Mouse (Mus musculus) erythroid progenitor cell, adult 5-6 weeks (primary cell): ENCODE results near the gene Itsn1. TPM values are rescaled to one million over a fixed set of nuclear protein-coding genes. Genes with fewer than 3 reads are reported as not detected.

Experiments
- ATAC-seq: replicated peaks from 2 replicates; pipeline ENCODE4 v1.8.0; 2016; ENCODE audit warnings: moderate number of reproducible peaks, mild to moderate bottlenecking, moderate TSS enrichment, inconsistent platforms; ENCODE audit not compliant: poor library complexity, low FRiP score, severe bottlenecking
- total RNA-seq, 2 experiments: library from RNA; stranded (forward) in 1 of 2; stranded (reverse) in 1 of 2; fragments of 150-400 nt in 1 of 2; fragments of 186-747, 209-891 nt in 1 of 2; gene quantifications; 2 replicates each; pipeline versions ENCODE4 v1.2.3 to v1.2.4; 2015 to 2017; ENCODE audit warnings: low replicate concordance in 2 of 2

Gene Itsn1
- total RNA-seq, 2 experiments from 2014 or later, result 133 to 435 TPM

DNA sequence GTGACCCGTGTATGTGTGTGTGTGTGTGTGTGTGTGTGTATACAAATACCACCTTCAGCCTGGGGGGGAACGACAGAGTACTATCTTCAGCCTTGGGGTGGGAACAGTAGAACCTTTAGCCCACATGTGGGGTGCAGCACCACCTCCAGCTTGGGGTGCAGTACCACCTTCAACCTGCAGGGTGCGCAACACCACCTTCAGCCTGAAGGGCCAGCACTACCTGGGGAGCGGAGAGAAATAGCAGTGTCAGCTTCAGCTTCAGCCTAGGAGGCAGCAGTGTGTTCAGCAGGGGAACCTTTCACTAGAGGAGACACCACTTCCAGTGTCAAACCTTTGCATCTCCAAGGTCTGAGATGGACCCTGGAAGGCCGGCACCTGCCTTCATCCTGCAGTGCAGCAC is 155.1 kb downstream of the Itsn1 start:
- peak; percentile 80 for ATAC-seq

DNA sequence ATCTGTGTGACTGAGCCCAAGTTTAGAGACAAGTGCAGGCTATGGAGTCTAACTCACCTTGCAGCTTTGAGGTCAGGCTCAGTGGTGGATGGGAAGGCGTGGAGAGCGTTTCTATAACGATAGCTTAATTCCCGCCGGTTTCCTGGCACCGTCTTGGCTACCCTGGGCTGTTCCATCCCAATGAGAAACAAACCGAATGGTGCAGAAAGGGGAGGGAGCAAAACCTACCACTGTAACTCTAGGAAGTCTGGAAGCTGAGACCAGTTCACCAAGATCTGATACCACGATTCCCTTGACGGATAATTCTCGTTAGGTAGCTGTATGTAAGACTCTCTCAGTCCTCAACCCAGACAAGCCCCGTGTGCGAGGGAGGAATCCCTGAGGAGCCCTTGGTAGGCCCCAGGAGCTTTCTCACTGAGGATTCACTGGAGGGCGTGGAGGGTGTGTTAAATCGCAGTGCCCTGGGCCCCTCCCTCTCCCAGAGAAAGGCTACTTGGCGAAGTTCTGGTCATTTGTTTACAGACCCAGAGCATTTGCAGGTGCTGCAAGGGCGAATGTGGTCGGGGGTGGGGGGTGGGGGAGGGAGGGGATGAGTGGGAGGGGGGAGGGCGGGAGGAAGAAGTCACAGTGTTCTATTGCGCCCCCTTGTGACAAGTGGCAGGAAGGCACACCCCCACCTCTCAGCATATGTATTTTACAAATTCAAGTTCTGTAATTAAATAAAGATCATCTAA is 156.5 kb downstream of the Itsn1 start:
- ATAC-seq, result no peak

DNA sequence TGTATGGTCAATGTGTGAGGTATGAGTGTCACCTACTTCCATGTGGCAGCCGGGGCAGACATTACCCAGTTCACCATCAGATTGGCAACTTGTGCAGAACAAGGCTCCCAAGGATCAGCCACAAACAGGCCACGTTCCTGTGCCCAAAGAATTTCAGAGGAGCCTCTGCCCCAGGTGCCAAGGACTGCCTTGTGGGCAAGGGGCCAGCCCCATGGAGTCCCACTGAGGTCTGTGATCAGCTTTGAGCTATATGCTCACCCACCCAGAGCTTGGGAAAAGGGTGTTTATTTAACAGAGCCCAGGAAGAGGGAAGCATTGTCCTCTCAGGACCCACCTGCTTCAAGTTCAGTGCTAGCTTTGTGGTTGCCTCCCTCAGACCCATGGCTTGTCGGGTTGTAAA is 159.3 kb downstream of the Itsn1 start:
- ATAC-seq, result no peak

DNA sequence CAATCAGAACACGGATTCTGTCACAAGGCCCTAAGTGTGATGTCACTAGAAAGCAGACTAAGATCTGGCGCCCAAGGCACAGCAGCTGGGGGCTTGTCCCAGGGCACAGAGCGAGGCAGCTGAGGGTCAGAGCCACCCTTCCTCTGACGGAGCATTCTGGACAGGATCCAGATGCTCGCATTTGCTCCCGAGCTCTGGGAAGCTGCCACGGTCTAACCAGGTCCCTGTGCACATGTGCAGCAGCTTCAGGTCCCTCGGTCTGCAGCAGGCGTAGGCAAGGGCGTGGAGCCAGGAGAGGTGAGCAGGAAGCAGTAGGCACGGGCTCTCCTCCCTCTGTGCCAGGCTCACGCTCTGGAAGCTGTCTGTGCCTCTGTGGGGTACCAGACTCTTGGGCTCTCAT is 160.8 kb downstream of the Itsn1 start:
- no peak for ATAC-seq

DNA sequence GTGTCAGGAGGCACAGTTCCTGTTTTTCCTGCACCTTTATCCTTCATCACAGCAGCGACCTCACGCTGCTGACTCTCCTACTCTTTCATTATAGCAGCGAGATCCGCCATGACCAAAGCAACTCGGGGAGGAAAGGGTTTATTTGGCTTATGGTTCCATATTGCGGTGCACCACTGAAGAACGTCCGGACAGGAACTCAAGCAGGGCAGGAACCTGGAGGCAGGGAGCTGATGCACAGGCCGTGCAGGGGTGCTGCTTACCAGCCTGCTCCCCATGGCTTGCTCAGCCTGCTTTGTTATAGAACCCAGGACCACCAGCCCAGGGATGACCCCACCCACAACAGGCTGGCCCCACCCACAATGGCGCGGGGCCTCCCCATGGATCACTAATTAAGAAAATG is 162.1 kb downstream of the Itsn1 start:
- no peak for ATAC-seq

GRCm38 (mm10) chr16:91896426-91896830 is 167.3 kb downstream of the Itsn1 start:
- ATAC-seq, result no peak

GRCm38 (mm10) chr16:91898850-91899848 is 170.1 kb downstream of the Itsn1 start:
- 0 out of 2 replicates have a peak, but pooled peaks have one; percentile 14 for ATAC-seq

DNA sequence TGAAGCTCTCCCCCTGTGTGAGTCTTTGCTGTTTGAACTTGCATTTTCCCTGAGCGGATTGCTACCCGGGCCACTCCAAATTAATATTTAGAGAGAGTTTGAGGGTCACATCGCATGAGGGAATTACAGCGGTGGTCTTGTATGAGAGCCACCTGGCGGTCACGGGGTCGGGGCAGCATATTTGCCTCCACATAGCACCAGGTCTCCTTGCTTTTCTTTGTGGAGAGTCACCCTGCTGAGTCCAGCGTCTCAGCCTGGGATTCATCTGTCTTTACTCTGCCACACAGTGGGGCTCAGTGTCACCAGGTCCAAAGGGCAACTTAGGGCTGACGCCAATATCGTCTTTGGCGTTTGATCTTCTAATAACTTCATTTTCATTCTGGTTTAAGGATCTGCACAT is 171.2 kb downstream of the Itsn1 start:
- no peak for ATAC-seq

DNA sequence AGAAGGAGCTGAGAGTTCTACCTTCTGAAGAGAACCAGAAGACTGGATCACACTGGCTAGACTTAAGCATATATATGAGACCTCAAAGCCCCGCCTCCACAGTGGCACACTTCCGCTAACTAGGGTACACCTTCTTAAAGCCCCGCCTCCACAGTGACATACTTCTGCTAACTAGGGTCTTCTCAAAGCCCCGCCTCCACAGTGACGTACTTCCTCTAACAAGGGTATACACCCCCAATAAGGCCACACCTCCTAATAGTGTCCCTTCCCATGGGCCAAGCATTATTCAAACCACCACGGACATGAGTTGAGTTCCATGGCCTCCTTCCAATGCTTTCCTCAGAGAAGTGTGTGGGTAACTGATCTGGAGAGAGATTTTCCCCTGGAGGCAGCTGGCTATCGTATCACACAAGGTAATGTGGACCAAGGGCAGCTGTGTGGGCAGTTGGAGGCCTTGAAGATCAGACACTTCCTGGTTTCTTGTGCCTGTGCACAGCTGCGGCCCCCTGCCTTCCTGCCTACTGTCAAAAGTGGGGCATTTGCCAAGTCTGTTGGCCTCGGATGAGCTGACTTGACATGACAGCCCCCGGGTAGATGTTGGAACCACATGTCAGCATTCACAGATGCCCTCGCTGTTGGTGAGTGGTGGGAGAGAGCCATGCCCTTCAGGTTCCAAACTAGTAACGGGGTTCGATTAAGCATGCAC is 174.9 kb downstream of the Itsn1 start:
- ATAC-seq, result no peak

- no peak for ATAC-seq
Observed at GRCm38 (mm10) chr16:91905127-91905860, 176.2 kb downstream of the Itsn1 start.

DNA sequence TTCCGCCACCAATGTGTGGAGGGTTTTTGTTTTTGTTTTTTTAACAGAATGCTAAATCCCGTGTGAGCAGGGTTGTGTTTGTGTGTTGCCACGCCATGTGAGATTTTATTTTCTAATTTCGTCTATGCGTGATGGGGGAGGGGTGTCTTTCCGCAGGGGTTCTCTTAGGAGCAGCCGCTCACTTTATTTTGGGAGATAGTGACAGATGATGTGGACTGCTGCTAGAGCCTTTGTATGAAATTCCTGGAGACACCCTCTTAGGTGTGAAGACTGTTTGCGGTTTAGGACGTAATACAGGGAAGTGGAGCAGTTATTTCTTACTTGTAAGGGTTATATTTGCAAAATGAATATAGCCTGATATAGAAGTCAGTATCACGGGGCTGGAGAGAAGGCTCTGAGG is 176.9 kb downstream of the Itsn1 start:
- ATAC-seq, result no peak

- no peak for ATAC-seq
Observed at GRCm38 (mm10) chr16:91906672-91907071, 177.6 kb downstream of the Itsn1 start.

DNA sequence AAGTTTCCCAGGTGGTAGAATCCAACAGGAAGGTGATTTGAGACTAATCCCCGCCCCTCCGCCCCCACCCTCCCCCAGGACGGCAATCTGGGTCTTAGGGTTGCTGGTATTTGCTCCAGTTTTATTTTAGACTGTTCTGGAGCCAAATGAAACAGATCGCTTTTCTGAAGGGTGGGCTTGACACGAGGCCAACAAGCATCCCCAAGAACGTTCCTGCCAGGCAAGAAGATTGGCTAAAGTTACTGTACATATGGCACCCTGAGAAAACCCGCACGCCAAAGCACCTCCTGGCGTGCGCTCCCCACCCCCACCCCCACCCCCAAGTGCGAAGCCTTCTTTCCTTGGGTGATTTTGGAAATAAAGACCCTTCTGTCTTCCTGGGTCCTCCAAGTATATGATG is 178.1 kb downstream of the Itsn1 start:
- no peak for ATAC-seq

GRCm38 (mm10) chr16:91909569-91910335 is 180.7 kb downstream of the Itsn1 start:
- ATAC-seq, result no peak

DNA sequence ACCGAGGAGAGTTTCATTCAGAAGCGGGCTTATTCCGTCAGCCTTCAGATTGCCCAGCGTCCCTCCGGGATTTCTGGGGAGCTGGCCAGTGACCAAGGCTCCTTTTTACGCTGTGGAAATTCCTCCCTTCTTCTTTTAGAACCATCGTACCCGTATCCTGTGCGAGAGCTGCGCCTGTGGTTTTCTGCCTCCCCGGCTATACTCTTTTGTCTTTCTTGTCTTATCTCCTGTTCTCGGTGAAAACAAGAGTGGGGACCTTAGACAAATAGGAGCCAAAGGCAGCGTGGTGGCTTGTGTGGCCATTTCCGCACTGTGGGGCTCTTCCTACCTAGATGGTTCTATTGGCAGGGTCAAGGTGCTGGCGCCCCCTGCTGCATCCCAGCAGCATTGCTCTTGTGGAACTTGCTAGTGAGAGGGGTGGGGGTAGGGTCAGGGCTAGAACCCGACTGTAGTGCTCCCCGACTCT is 188.6 kb downstream of the Itsn1 start:
- peak; percentile 93 for ATAC-seq

GRCm38 (mm10) chr16:91918461-91918860 is 189.4 kb downstream of the Itsn1 start:
- no peak for ATAC-seq

GRCm38 (mm10) chr16:91919056-91919455 is 190.0 kb downstream of the Itsn1 start:
- ATAC-seq, result no peak

DNA sequence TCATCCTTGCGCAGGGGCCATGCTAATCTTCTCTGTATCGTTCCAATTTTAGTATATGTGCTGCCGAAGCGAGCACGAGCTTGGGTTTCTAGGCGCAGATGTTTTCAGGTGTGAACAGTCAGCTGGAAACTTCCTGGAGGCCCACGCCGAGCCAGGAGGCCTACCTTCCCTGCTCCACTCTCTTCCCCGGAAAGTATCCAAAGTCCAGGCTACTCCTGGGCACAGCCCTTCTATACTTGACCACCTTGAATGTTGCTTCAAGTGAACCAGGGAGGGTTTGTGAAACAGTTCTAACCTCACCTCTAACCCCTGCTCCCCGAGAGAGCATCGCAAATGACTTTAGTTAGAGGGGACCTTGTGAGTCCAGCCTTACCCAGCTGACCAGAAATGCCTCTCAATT is 192.3 kb downstream of the Itsn1 start:
- ATAC-seq, result no peak

DNA sequence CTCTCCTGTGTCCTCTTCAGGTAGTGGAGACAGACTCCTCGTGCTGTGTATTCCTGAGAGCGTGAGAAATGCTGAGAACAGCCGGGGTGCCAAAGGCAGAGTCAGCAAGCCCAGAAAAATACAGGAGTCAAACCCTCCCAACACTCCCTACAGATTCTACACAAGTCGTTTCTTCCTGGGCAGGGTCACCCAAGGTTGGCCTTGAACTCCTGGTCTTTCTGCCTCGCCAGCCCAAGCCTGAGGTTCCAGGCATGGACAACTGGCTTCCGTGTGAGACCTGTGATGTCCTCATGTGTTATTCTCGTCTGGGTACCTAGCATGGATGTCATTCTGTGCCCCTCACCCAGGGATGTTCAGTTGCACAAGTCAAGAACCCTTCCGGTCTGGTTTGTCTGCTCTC is 193.9 kb downstream of the Itsn1 start:
- no peak for ATAC-seq
